Mouse (Mus musculus) retina, embryonic 14.5 days (tissue): ENCODE results near the gene Zfp865.
"Not testable (repeated sequence)": the region's sequence is repeated elsewhere in the genome, so short reads cannot be mapped to it uniquely, and the experiment has no call there.

ENCODE experiments used
- DNase-seq: peaks from one replicate; pipeline ENCODE4 v3.0.0-alpha.2; 2015; ENCODE audit warnings: low spot score

The Zfp865 gene

DNA sequence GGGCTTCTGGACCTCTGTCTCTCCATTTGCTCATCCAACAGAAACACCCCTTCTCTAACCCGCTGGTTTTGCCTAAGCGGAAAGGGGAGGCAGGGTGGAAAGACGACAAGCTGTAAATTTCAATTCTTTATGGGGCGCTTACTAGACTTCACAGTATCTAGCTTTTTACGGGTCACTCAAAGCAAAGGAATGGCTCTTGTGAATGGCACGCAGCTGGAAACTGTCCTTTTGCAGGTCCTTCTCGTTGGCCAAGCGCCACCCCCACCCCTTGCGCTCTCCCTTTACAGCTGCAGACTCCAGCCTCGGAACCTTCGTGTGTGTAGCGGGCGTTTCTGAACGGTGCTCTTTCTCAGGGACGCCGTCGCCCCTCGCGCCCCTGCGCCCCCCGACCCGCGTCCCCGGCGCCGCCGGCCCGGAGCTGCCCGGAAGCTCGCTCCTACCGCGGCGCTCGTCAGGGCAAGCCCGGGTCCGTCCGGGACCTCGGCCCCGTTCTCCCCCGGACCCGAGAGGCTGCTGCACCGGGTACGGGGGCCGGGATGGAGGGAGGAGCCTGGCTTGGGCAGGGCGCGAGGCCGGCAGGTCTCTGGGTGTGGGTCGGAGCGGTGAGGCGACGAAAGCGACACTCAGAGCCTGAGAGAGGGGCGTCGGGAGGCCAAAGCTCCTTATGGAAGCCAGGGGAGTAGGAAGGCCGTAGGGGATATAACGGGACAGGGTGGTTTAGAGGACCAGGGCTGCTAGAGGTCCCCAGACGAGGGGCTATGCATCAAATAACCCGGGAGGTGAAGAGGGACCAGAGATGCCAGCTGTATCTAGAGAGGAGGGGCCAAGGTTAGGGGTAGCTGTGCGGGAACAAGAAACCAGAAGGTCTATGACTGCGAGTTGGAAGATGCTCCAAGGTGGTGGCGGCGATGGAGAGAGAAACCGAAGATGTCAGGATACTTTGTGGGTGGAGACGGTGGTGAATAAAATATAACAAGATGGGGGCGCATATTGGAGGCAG lies 31.3 kb downstream of the Zfp865 start, which contains the start of gene Zfp580:
TSS of gene Zfp580 (plus strand) at position 346 of the 1,000 bp plus-strand sequence.
- peak; percentile 86 for DNase-seq

- peak; percentile 35 for DNase-seq
These were observed 32.3 kb downstream of the Zfp865 start for GRCm38 (mm10) chr7:5052438-5052837.

GRCm38 (mm10) chr7:5052931-5053343 lies 32.8 kb downstream of the Zfp865 start:
- no peak for DNase-seq

- peak; percentile 36 for DNase-seq
These were observed 33.4 kb downstream of the Zfp865 start for GRCm38 (mm10) chr7:5053456-5054179.

DNA sequence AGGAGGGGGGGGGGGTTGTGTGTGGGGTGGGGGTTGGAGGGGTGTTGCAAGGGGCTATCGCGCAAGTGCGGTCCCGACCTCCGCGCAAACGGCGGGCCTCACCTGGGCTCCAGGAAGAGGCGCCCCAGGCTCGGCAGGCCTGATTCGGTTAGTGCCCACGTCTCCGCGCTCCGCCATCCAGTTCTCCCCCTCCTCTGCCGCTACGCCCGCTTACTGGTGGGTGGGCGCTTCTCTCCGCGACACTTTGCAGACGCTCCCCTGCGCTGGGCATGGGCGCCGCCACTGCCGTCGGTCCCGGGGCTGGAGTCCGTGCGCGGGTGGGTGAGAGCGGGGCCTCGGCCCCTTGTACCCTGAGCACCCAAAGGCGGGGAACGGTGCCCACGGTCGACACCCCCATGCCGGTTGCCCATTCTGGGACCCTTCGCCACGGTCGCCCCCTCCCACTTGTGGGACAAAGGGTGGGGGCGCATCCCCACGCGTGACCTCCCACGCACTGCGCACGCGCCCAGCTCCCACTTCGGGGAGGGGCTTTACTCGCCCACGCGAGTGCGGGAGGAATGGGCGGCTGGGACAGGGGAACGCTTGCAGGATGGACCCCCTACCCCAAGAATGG lies 36.6 kb downstream of the Zfp865 start:
- DNase-seq, result peak; percentile 30

GRCm38 (mm10) chr7:5057381-5057780 lies 37.2 kb downstream of the Zfp865 start:
- DNase-seq, result no peak

- DNase-seq, result no peak
These were observed 37.6 kb downstream of the Zfp865 start for GRCm38 (mm10) chr7:5057804-5058203.

DNA sequence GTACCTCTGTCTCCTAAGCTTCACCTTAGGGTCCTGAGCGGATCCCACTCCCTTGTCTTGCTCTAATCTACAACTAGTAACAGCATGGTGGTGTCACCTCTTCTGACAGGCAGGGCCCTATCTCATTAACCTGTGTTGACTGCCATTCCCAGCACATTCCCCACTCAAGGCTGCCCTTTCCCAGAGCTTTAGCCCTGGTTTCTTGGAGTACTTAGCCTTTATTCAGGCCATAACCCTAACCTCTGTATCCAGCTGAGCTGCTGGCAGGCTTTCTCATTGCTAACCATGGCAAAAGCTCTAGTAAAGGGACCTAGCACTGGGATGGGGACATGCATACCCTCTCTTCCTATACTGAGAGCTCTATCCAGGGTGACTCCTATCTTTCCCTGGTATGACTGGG lies 38.5 kb downstream of the Zfp865 start:
- no peak for DNase-seq

- DNase-seq, result no peak
These were observed 39.2 kb downstream of the Zfp865 start for GRCm38 (mm10) chr7:5059421-5059820.

DNA sequence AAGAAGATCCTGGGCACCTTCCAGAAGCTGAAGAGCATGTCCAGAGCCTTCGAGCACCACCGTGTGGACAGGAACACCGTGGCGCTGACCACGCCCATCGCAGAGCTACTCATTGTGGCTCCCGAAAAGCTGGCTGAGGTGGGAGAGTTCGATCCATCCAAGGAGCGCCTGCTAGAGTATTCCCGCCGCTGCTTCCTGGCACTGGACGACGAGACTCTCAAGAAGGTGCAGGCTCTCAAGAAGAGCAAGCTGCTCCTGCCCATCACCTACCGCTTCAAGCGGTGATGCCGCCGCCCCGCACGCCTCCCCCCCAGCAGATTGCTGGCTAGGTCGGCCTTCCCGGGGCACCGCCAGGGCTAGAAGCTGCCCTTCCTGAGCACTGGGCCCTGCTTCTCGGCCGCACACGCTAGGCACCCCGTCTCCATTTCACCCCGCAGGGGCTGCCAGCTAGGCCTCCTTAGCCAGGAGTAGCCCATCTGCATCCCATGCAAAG lies 40.1 kb downstream of the Zfp865 start:
- peak; percentile 87 for DNase-seq

GRCm38 (mm10) chr7:5060944-5061773 lies 41.0 kb downstream of the Zfp865 start:
- DNase-seq, result peak; percentile 99

- peak; percentile 92 for DNase-seq
These were observed 41.7 kb downstream of the Zfp865 start, which contains the start of gene U2af2 for GRCm38 (mm10) chr7:5061774-5062359. U2af2 (plus strand) TSS chr7:5062143.

GRCm38 (mm10) chr7:5062360-5063001 lies 42.3 kb downstream of the Zfp865 start:
- DNase-seq, result peak; percentile 84

DNA sequence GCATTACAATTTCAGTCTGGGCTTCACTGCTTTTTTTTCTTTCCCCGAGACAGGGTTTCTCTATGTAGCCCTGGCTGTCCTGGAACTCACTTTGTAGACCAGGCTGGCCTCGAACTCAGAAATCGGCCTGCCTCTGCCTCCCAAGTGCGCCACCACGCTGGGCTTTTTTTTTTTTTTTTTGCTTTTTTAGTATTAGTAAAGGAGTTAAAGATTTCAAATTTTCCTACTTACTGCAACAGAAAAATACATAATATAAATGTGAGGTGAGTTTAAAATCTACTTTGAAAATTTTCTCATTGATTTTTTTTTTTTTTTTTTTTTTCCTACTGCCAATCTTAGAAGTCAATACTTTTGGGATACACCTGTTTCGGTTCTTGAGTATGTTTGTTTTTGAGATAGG lies 44.7 kb downstream of the Zfp865 start:
- no peak for DNase-seq

DNA sequence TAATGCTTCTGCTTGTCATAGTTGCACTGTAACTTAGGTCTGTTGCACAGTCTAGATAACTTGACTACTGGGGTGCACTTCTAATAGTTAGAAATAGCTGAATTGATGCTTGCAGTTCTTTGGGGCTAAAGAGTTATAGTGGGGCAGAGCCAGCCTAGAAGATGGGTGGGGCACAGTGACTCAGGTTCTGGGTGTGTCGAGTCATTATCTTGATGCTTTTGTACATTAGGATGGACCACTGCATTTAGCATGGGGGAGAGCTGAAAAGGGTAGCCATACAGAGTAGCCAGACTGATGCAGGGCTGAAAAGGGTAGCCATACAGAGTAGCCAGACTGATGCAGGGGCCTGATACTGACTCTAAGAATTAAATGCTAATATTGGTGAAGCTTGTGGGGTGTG lies 53.4 kb downstream of the Zfp865 start:
- DNase-seq, result no peak

DNA sequence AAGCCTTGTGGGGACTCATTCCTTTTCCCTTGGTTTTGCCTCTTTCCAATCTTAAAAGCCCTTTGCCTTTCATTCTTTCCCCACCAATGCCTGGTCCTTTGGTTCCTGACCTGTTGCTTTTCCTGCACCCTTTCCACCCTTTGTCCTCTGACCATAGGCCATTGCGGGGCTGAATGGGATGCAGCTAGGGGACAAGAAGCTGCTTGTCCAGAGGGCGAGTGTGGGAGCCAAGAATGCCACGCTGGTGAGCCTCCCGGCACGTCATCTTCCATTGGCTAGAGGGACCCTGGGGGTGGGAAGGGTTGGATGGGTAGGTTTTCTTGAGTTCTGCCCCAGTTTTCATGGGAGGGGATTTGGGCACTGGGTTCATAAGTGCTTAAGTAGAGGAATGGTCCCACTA lies 54.8 kb downstream of the Zfp865 start:
- no peak for DNase-seq

DNA sequence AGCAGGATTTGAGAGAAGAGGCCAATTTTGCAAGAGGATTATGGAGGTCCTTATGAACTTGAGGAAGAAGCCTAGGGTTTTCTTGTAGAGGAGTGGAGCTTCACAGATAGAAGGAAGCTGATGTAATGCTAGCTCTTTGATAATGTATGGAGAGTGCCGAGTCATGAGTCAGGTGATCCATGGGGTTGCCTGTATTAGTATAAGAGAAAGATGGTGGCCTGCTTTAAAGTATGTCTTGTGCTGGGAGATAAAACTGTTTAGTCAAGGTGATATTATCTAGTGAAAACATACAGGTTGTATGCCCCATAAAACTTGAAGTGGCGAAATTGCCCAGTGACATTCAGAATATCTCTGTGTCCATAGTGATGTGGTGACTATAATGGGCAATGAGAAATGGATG lies 56.8 kb downstream of the Zfp865 start:
- DNase-seq, result no peak

- DNase-seq, result not testable (repeated sequence)
These were observed 59.3 kb downstream of the Zfp865 start for GRCm38 (mm10) chr7:5079365-5080009.

DNA sequence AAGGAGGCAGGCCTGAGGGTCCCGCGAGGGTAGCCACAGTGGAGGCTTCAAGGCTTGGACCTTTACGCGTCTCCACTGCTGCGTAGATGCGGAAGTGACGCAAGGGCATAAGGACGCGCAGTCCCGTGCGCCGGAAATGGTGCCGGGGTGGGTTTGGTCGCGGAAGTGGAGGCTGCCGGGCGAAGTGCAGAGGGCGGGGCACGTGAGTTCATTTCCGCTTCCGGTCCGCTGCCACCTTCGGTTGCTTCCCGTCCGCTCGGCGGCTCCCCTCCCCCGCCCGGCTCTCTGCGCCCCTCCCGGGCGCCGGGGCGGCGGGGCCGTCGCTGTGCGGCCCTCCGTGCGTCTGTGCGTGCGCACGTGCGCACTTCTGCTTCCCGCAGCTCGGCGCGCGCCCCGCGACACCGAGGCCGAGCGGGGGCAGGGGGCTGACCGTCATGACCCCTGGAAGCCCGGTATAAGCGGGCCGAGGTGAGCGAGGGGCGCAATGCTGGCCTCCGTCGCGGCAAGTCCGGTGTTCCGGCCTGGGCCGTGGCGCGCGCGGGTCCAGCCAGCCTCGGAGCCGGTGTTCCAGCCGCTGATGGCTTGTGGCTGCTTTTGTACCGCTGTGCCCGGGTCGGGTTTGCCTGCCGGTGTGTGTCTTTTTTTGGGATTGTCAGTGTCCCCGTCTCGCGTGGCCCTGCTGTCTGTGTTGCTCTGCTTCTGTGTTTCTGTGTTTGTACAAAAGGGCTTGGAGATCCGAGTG lies 60.0 kb downstream of the Zfp865 start, which contains the start of gene Epn1:
TSS of gene Epn1 (plus strand) at position 226 of the 742 bp plus-strand sequence.
- peak; percentile 95 for DNase-seq
